Mouse (Mus musculus): ENCODE measurements around the gene Kbtbd6.

GRCm38 (mm10) chr14:79489150-79489549 lies 37.5 kb downstream of the Kbtbd6 start:
- TF ChIP-seq POLR2A (IDR thresholded peaks at IDR 0.05; ENCODE audit: insufficient read length, low read depth) = no peak
- no peak for TF ChIP-seq TCF3 (IDR thresholded peaks at IDR 0.05; ENCODE audit: insufficient read length, low read depth)
- TF ChIP-seq POLR2AphosphoS2 (IDR thresholded peaks at IDR 0.05; ENCODE audit: insufficient read length, low read depth) = no peak
- no peak for TF ChIP-seq USF1 (IDR thresholded peaks at IDR 0.05; ENCODE audit: low read depth)
- TF ChIP-seq MYOG (IDR thresholded peaks at IDR 0.05; ENCODE audit: control insufficient read depth in 1 of 3, insufficient read depth in 1 of 3, insufficient read length in 2 of 3, low read depth in 2 of 3) = no peak
- no peak for TF ChIP-seq E2F4 (IDR thresholded peaks at IDR 0.05; ENCODE audit: insufficient read depth)
- no peak for TF ChIP-seq SRF (IDR thresholded peaks at IDR 0.05; ENCODE audit: control insufficient read depth, insufficient read length, low read depth)
- no peak for TF ChIP-seq MAX (IDR thresholded peaks at IDR 0.05; ENCODE audit: low read depth)
- no peak for TF ChIP-seq CEBPB (IDR thresholded peaks at IDR 0.05; ENCODE audit: insufficient read depth, poor library complexity, severe bottlenecking)
